Mouse (Mus musculus) midbrain, embryonic 15.5 days (tissue): ENCODE measurements around the gene Tnfaip8l1. TPM values are rescaled to one million over a fixed set of nuclear protein-coding genes. Genes with fewer than 3 reads are reported as not detected.

Source experiments
- ATAC-seq: fragments of 200-750 bp; cut with Nextera tagmentation; replicated peaks from 2 replicates; pipeline ENCODE4 v1.8.0; 2017; ENCODE audit warnings: moderate TSS enrichment
- H3K27ac ChIP-seq: fragments of 300-500 bp; sonication (generic); 2 replicates; pipeline ENCODE4 v1.5.1; 2015; ENCODE audit warnings: mild to moderate bottlenecking, inconsistent platforms
- H3K27me3 ChIP-seq: fragments of 300-500 bp; sonication (generic); replicated peaks from 2 replicates; pipeline ENCODE4 v1.6.1; 2015; ENCODE audit warnings: inconsistent platforms
- H3K36me3 ChIP-seq: fragments of 300-500 bp; sonication (generic); replicated peaks from 2 replicates; pipeline ENCODE4 v1.6.1; 2015; ENCODE audit warnings: inconsistent platforms
- H3K4me1 ChIP-seq: fragments of 300-500 bp; sonication (generic); 2 replicates; pipeline ENCODE4 v1.6.1; 2015; ENCODE audit warnings: inconsistent platforms
- H3K4me2 ChIP-seq: fragments of 300-500 bp; sonication (generic); 2 replicates; pipeline ENCODE4 v1.6.1; 2015; ENCODE audit warnings: inconsistent platforms, mild to moderate bottlenecking, moderate library complexity
- H3K4me3 ChIP-seq: fragments of 300-500 bp; sonication (generic); 2 replicates; pipeline ENCODE4 v1.5.1; 2015; ENCODE audit warnings: mild to moderate bottlenecking, inconsistent platforms
- H3K9ac ChIP-seq: fragments of 300-500 bp; sonication (generic); 2 replicates; pipeline ENCODE4 v1.6.1; 2015; ENCODE audit warnings: mild to moderate bottlenecking, inconsistent platforms
- H3K9me3 ChIP-seq: fragments of 300-500 bp; sonication (generic); 2 replicates; pipeline ENCODE4 v1.6.1; 2016; ENCODE audit warnings: inconsistent platforms
- WGBS: fragments of 180-500 bp; shearing (Covaris S2); methylation state at CpG from one replicate; pipeline ENCODE4 v1.1.7; 2015; ENCODE audit warnings: mixed read lengths; 5-methylcytosine and 5-hydroxymethylcytosine counted together
- microRNA-seq: library from miRNA; unstranded; fragments of <30 nt; microRNA quantifications from one replicate; pipeline ENCODE4, GENCODE M21; 2016
- polyA plus RNA-seq: library from polyadenylated mRNA; unstranded; fragments of >200 nt; fragmentation: Nextera tagmentation; extraction: Ambion mirVana; gene quantifications from 2 replicates; pipeline ENCODE4 v1.2.1, GENCODE M21; 2015

Tnfaip8l1 gene
- polyA plus RNA-seq, 1 experiment from 2014 or later, result 11.1 TPM

DNA sequence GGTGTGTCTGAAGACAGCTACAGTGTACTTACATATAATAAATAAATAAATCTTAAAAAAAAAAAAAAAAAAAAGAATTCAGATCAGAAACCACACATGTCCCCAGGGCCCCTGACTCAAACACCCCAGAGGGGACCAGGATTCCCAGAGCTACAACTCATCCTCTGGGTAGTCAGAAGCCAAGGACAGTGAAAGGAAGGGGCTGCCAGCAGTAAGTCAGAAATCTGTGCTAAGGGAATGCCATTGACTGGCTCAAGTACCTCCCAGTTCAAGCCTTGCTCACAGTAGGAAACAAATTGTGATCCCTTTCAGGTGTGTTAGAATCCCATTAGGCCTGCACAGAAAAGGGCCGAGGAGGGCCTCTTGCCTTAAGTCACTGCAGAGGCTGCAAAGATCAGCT is 52.0 kb downstream of the Tnfaip8l1 start:
- 76% methylated on average over 1 of the region's 1 CpGs for WGBS
- no peak for ATAC-seq

DNA sequence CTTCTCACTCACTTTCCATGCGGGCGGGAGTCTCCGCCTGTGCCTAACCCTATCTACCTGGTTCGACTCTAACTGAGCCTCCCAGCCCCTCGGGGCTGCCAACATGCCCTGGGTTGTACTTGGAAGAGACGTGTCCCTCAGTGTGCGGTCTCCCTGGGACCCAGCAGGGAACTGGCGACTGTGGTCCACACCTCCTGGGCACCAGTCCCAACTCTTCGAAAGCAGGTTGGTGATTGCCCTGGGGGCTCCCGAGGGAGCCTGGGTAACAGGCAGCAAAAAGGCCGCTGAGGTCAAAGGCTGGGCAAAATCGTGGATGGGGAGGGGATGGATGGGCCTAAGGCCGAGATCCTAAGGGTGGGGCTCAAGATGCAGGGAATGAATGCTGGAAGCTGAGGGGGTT is 55.4 kb downstream of the Tnfaip8l1 start:
- Histone ChIP-seq H3K4me1 (peaks cover 36% of the 10 kb centered on the region), H3K9me3 (no peaks in the 10 kb centered on the region), H3K27ac (no peak overlapping the region)

More for the DNA sequence above, 52.0 kb downstream of the Tnfaip8l1 start:
- Histone ChIP-seq H3K9me3 (no peaks in the 10 kb centered on the region), H3K36me3 (peaks cover 18% of the 10 kb centered on the region), H3K27ac (no peak overlapping the region), H3K27me3 (no peaks in the 10 kb centered on the region), H3K4me3 (no peak overlapping the region), H3K4me1 (peaks cover 33% of the 10 kb centered on the region), H3K9ac (no peak overlapping the region), H3K4me2 (no peak overlapping the region)

DNA sequence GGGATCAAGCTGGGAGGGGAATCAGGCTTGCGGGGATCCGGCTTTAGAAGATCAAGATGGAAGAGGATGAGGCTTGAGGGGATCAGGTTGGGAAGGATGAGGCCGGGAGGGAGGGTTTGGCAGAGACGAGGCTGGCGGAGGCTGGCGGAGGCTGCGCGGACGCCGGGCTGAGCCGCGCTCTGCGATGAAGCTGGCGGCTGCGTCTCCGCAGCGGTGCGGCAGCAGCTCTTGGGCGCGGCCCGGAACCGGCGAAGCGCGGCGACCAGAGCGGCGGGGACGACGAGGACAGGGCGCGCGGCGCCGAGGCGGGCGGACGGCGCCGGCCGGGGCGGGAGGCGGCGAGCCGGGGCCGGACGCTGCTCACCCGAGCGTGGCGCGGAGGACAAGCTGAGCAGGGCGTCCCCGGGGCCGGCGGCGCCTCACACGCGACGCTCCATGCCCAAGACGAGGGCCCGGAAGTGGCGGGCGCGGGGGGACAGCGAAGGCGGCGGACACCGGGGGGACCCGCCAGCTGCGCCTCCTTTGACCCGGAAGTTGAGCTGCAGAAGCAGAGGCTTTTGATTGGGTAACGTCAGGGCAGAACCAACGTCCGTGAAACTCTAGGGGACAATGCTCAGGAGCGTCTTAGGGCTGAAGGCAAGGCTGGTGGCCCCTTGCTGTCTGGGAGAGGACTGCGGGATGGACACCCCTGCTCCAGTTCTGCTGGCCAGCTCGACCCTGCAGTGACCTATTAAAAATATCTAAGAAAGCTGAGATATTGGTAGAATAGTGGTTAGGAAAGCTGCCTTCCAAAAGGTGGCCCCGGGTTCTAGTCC is 56.3 kb downstream of the Tnfaip8l1 start, which contains the start of gene Dpp9:
Gene Dpp9 (minus strand): TSS at position 529 of the 815 bp plus-strand sequence.
- H3K4me2 ChIP-seq, result peak within 1 kb of the TSS; percentile 80
- 1% methylated on average over 47 of the region's 78 CpGs for WGBS
- no peaks in the 10 kb centered on the region for H3K27me3 ChIP-seq
- H3K36me3 ChIP-seq, result no peaks in the 10 kb centered on the region
- H3K4me3 ChIP-seq, result peak within 1 kb of the TSS; percentile 80
- ATAC-seq, result peak; percentile 99
- peak within 1 kb of the TSS; percentile 86 for H3K9ac ChIP-seq
- peaks cover 36% of the 10 kb centered on the region for H3K4me1 ChIP-seq
- H3K9me3 ChIP-seq, result no peaks in the 10 kb centered on the region
- H3K27ac ChIP-seq, result peak within 1 kb of the TSS; percentile 93

More for the DNA sequence above, 55.4 kb downstream of the Tnfaip8l1 start:
- no peak for ATAC-seq
- Histone ChIP-seq H3K36me3 (no peaks in the 10 kb centered on the region), H3K4me3 (peak overlapping the region; percentile 80), H3K27me3 (no peaks in the 10 kb centered on the region), H3K9ac (peak overlapping the region; percentile 86), H3K4me2 (peak overlapping the region; percentile 80)
- 66% methylated on average over 13 of the region's 13 CpGs for WGBS

DNA sequence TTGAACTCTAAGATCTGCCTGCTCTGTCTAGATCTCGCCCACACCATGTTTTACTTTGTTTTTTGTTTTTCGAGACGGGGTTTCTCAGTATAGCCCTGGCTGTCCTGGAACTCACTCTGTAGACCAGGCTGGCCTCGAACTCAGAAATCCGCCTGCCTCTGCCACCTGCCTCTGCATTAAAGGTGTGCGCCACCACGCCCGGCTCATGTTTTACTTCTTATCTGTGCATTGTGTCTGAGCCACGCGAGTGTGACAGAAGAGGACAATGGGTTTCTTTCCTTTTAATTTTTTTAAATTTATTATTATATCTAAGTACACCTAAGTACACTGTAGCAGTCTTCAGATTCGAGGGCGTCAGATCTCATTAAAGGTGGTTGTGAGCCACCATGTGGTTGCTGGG is 57.0 kb downstream of the Tnfaip8l1 start:
- Histone ChIP-seq H3K4me2 (peak overlapping the region; percentile 80), H3K27ac (peak overlapping the region; percentile 93), H3K36me3 (no peaks in the 10 kb centered on the region), H3K4me1 (peaks cover 36% of the 10 kb centered on the region), H3K9ac (peak overlapping the region; percentile 49), H3K9me3 (no peaks in the 10 kb centered on the region), H3K4me3 (peak overlapping the region; percentile 80), H3K27me3 (no peaks in the 10 kb centered on the region)
- 48% methylated on average over 12 of the region's 12 CpGs for WGBS
- ATAC-seq, result no peak

DNA sequence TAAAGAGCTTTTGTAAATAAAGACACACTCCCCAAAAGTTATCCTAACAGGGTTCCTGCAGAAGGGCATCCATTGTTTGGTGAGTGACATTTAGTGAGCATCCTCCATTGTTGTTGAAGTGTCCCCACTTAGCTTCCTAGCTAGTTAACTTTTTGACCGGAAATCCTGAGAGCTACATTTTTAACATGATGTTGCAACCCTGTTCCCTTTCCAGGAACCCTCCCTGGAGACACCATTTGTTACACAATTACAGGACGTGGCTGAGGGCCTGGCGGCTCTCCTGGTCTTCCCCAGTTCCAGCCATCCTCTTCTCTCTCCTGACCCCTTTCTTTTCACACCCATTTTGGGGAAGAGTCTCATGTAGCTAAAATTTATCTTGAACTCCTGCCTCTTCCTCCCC is 57.5 kb downstream of the Tnfaip8l1 start:
- Histone ChIP-seq H3K27me3 (no peaks in the 10 kb centered on the region), H3K9me3 (no peaks in the 10 kb centered on the region), H3K27ac (no peak overlapping the region), H3K36me3 (no peaks in the 10 kb centered on the region), H3K9ac (no peak overlapping the region), H3K4me2 (peak overlapping the region; percentile 80; the same call in 1 of the 2 replicates), H3K4me3 (no peak overlapping the region), H3K4me1 (peaks cover 36% of the 10 kb centered on the region)
- no peak for ATAC-seq
- 71% methylated on average over 3 of the region's 3 CpGs for WGBS

Small RNA genes lying within 50 kb of the gene (microRNA-seq; reads per million reads assigned to microRNA genes)
- not detected for gene Gm44397

Other genes starting within 250 kb of the Tnfaip8l1 start
- gene Zfp119b, start 213.0 kb upstream of the Tnfaip8l1 start, polyA plus RNA-seq, result 9.6 and 10.2 TPM in 2 replicates
- gene Ebi3, start 209.8 kb upstream of the Tnfaip8l1 start, polyA plus RNA-seq, result 7.4 and 8.3 TPM in 2 replicates
- 24.5 and 25.4 TPM in 2 replicates for gene Yju2, start 203.4 kb upstream of the Tnfaip8l1 start, polyA plus RNA-seq
- gene Shd, start 192.0 kb upstream of the Tnfaip8l1 start, polyA plus RNA-seq, result 209 and 217 TPM in 2 replicates
- 203 and 208 TPM in 2 replicates for gene Fsd1, start 176.0 kb upstream of the Tnfaip8l1 start, polyA plus RNA-seq
- 5.8 and 6.0 TPM in 2 replicates for gene Stap2, start 156.9 kb upstream of the Tnfaip8l1 start, polyA plus RNA-seq
- gene Mpnd, start 156.8 kb upstream of the Tnfaip8l1 start, polyA plus RNA-seq, result 152 and 167 TPM in 2 replicates
- 117 and 119 TPM in 2 replicates for gene Sh3gl1, start 125.8 kb upstream of the Tnfaip8l1 start, polyA plus RNA-seq
- gene Chaf1a, start 122.0 kb upstream of the Tnfaip8l1 start, polyA plus RNA-seq, result 5.0 and 5.5 TPM in 2 replicates
- 80.2 and 85.2 TPM in 2 replicates for gene Ubxn6, start 87.4 kb upstream of the Tnfaip8l1 start, polyA plus RNA-seq
- 162 and 164 TPM in 2 replicates for gene Hdgfl2, start 82.8 kb upstream of the Tnfaip8l1 start, polyA plus RNA-seq
- 0.13 and 0.15 TPM in 2 replicates for gene Plin4, start 52.7 kb upstream of the Tnfaip8l1 start, polyA plus RNA-seq
- gene Plin5, start 44.9 kb upstream of the Tnfaip8l1 start, polyA plus RNA-seq, result 1.9 and 2.1 TPM in 2 replicates
- 0.12 and 0.28 TPM in 2 replicates for gene Lrg1, start 40.5 kb upstream of the Tnfaip8l1 start, polyA plus RNA-seq
- 19.0 and 21.4 TPM in 2 replicates for gene Sema6b, start 22.1 kb upstream of the Tnfaip8l1 start, polyA plus RNA-seq
- 74.9 and 76.4 TPM in 2 replicates for gene Mydgf, start 21.4 kb downstream of the Tnfaip8l1 start, polyA plus RNA-seq
- gene Dpp9, start 56.4 kb downstream of the Tnfaip8l1 start, polyA plus RNA-seq, result 27.8 and 29.1 TPM in 2 replicates
- 20.1 and 20.5 TPM in 2 replicates for gene Fem1a, start 94.3 kb downstream of the Tnfaip8l1 start, polyA plus RNA-seq
- gene Ticam1, start 114.3 kb downstream of the Tnfaip8l1 start, polyA plus RNA-seq, result 1.2 and 1.5 TPM in 2 replicates
- 12.0 and 13.3 TPM in 2 replicates for gene Plin3, start 130.4 kb downstream of the Tnfaip8l1 start, polyA plus RNA-seq
- gene Arrdc5, start 137.8 kb downstream of the Tnfaip8l1 start, polyA plus RNA-seq, result not detected in 2 replicates
- gene Uhrf1, start 140.8 kb downstream of the Tnfaip8l1 start, polyA plus RNA-seq, result 19.2 and 20.8 TPM in 2 replicates
- gene Kdm4b, start 163.6 kb downstream of the Tnfaip8l1 start, polyA plus RNA-seq, result 86.3 and 86.6 TPM in 2 replicates